8 mouse cellular contexts compared by ENCODE assay signal in genomic region chr1:174594989-174595388, GRCm38 (mm10).
A peak's percentile ranks its signal among the peaks of the same experiment; 100 is the strongest.
DNase-seq lines count a peak whose midpoint lies in the region; ATAC-seq and TF ChIP-seq lines count a peak whose summit lies in the region.

No protein-coding gene starts in this region.

- H3K4me1 ChIP-seq in forebrain, embryonic 13.5 days = no peaks in the 10 kb centered on the region
- H3K4me1 ChIP-seq in intestine, postnatal 0 days (replicated peaks; ENCODE audit: control insufficient read depth, insufficient read depth, low read length) = no peaks in the 10 kb centered on the region
- H3K4me1 ChIP-seq in neural tube, embryonic 12.5 days = no peaks in the 10 kb centered on the region

- DNase-seq in 3T3-L1 (ENCODE audit: low read depth, low spot score) (peak; percentile 85), ES-CJ7 (ENCODE audit: low read depth, low spot score) (peak; percentile 57)
- peak; percentile 16 for DNase-seq in cerebellum, adult 11-12 months
- DNase-seq in left cerebral cortex, postnatal 36 days (ENCODE audit: low spot score in 2 of 2) = peak; percentile 47 to 66
- DNase-seq in thymus, postnatal 4 days = peak; percentile 59

- no peaks in the 10 kb centered on the region for H3K27me3 ChIP-seq in forebrain, embryonic 13.5 days
- H3K27me3 ChIP-seq in intestine, postnatal 0 days (replicated peaks; ENCODE audit: control insufficient read depth, insufficient read depth, low read length) = no peaks in the 10 kb centered on the region
- no peaks in the 10 kb centered on the region for H3K27me3 ChIP-seq in neural tube, embryonic 12.5 days (replicated peaks)

- no peaks in the 10 kb centered on the region for H3K9me3 ChIP-seq in forebrain, embryonic 13.5 days (replicated peaks)
- no peaks in the 10 kb centered on the region for H3K9me3 ChIP-seq in intestine, postnatal 0 days (ENCODE audit: control insufficient read depth)
- H3K9me3 ChIP-seq in neural tube, embryonic 12.5 days = no peaks in the 10 kb centered on the region

- TF ChIP-seq CTCF in intestine, postnatal 0 days (IDR thresholded peaks at IDR 0.05; ENCODE audit: low read depth) = peak; percentile 87

- peaks cover 7% of the 10 kb centered on the region; the same call in 1 of the 2 replicates for H3K36me3 ChIP-seq in forebrain, embryonic 13.5 days (ENCODE audit: poor library complexity, severe bottlenecking)
- no peaks in the 10 kb centered on the region for H3K36me3 ChIP-seq in intestine, postnatal 0 days (ENCODE audit: control insufficient read depth, insufficient read depth)
- no peaks in the 10 kb centered on the region; the same call in 1 of the 2 replicates for H3K36me3 ChIP-seq in neural tube, embryonic 12.5 days

- H3K27ac ChIP-seq in forebrain, embryonic 13.5 days = no peak overlapping the region
- no peak overlapping the region for H3K27ac ChIP-seq in intestine, postnatal 0 days (ENCODE audit: low read depth, low read length)
- no peak overlapping the region for H3K27ac ChIP-seq in neural tube, embryonic 12.5 days

- intact Hi-C loops in left cerebral cortex, postnatal 36 days (cut with DNase I) = loop anchor here (1.0 to 5.0 kb wide), 2 partner anchors 322 to 404 kb away; no protein-coding TSS in a partner anchor

- H3K4me3 ChIP-seq in forebrain, embryonic 13.5 days = no peak overlapping the region
- H3K4me3 ChIP-seq in intestine, postnatal 0 days (ENCODE audit: low read depth, low read length) = no peak overlapping the region
- no peak overlapping the region for H3K4me3 ChIP-seq in neural tube, embryonic 12.5 days

- WGBS in forebrain, embryonic 13.5 days = 6% methylated on average over 4 of the region's 4 CpGs
- 7% methylated on average over 4 of the region's 4 CpGs for WGBS in intestine, postnatal 0 days
- 9% methylated on average over 4 of the region's 4 CpGs for WGBS in neural tube, embryonic 12.5 days

- ATAC-seq in forebrain, embryonic 13.5 days = peak; percentile 72
- no peak for ATAC-seq in intestine, postnatal 0 days
- ATAC-seq in neural tube, embryonic 12.5 days (ENCODE audit: low FRiP score, low read depth) = 0 out of 2 replicates have a peak, but pooled peaks have one; percentile 56

- no peak overlapping the region for H3K9ac ChIP-seq in forebrain, embryonic 13.5 days
- H3K9ac ChIP-seq in intestine, postnatal 0 days (ENCODE audit: low read depth, low read length) = no peak overlapping the region
- H3K9ac ChIP-seq in neural tube, embryonic 12.5 days = no peak overlapping the region

- H3K4me2 ChIP-seq in forebrain, embryonic 13.5 days = no peak overlapping the region
- H3K4me2 ChIP-seq in intestine, postnatal 0 days (replicated peaks; ENCODE audit: low read depth) = no peak overlapping the region
- no peak overlapping the region for H3K4me2 ChIP-seq in neural tube, embryonic 12.5 days (replicated peaks)

Comparison
In these comparisons a context has a peak if more than half of its experiments do, and no peak if none do; other contexts are left out.
1. DNase-seq: peak in every context shown above with its lines; median percentile 85 in 3T3-L1; 59 in thymus, postnatal 4 days; 57 in ES-CJ7; 56 in left cerebral cortex, postnatal 36 days; 16 in cerebellum, adult 11-12 months.